Mouse (Mus musculus) adrenal gland (tissue): ENCODE measurements around the gene Cpne9.
"Not testable (repeated sequence)": the region's sequence is repeated elsewhere in the genome, so short reads cannot be mapped to it uniquely, and the experiment has no call there.

Experiments
- intact Hi-C: fragments of 180-260 bp; cut with DNase I; formaldehyde crosslinking; loops from one replicate; pipeline ENCODE4 v1.15.1; 2025

Cpne9 gene

DNA sequence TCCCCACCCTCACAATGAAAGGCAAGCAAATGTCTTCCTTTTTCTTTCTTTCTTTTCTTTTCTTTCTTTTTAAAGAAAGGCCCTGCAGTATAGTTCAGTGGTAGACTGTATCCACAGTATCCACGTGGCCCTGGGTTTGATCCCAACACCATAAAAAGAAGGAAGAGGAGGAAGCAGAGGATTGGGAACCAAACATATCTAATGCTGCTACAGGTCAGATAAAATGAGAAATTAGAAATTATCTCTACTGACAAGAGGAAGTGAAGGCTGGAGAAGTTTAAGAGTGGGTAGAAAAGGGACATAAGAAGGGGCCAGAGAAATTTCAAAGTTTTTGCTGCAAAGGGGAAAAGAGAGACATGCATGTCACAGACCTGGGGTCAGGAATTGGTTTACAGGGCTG is 4.2 kb downstream of the Cpne9 start:
- intact Hi-C loops: no loop called here

DNA sequence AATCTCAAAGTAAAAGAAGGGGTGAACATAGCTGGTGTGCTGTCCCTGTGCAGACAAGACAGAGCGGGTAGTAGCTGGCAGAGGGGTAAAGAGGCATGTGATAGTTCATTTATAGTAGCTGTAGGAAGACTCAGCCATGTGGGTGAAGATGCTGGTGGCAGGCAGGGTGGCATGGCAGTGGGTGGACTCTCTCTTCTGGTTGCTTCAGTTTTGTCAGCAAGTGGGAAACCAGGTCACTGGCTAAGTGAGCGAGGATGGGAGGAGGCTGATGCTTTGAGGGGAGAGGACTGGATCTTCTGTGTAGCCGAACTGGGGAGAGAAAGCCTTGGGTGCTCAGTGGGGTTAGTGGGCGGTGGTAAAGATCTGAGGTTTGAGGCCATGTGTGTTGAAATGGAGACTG is 5.1 kb downstream of the Cpne9 start:
- intact Hi-C loops: no loop called here

DNA sequence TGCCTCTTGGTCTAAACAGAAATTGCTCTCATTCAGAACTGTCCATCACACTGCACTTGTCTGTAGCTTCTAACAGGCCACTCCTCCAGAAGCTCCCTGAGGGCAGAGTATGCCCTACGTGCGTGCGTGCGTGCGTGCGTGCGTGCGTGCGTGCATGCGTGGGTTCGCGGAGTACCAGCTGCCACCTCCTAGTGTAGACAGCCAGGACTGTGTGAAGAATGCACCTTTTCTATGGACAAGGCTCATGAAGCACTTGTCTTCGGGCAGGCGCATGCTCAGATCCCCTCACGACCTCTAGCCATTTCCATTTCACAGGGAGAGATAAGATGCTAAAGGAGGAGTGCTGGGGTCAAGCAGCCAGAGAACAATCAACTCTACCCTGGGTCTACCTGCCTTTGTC is 7.2 kb downstream of the Cpne9 start:
- intact Hi-C loops: no loop called here

DNA sequence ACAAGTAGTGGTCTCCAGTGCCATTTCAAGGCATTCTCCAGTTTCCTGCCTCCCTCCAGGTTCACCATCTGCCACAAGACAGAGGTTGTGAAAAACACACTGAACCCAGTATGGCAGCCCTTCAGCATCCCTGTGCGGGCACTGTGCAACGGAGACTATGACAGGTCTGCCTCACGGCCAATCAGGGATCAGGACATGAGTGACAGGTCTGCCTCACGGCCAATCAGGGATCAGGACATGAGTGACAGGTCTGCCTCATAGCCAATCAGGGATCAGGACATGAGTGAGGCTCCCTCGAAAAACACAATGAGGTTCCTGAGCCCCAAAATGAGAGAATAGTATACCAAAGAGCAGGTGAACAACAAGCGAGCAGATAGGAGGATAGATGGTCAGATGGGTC is 8.2 kb downstream of the Cpne9 start:
- intact Hi-C loops: no loop called here

DNA sequence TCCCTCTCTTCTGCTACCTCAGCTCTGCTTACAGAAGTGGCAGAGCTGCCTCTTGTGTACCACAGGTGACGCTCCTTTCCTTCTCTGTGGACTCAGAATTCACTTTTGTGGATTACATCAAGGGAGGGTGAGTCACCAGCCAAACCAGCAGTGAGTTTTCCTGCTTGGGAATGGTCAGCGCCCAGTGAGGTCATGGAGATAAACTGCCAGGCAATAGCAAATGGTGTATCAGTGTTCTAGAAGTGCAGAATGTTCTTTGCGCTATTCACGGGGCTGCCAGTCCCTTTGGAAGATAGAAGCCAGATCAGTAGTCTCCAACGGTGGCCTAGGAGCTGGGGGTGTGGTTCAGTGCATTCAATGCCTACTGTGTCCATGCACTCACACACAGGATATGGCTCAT is 10.8 kb downstream of the Cpne9 start:
- intact Hi-C loops: no loop called here

DNA sequence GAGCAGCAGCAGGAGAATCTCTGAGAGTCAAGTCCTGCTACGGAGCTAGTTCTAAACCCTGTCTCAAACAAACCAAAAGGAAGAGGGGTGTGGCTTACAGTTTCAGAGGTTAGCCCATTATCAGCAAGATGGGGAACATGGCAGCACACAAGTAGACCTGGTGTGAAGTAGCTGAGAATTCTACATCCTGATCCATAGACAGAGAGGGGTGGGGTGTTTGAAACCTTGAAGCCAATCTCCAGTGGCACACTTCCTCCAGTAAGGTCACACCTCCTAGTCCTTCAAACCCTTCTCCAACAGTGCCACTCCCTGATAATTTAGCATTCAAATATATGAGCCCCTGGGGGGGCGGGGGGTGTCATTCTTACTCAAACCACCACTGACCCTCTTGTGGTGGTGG is 13.9 kb downstream of the Cpne9 start:
- intact Hi-C loops: no loop called here

DNA sequence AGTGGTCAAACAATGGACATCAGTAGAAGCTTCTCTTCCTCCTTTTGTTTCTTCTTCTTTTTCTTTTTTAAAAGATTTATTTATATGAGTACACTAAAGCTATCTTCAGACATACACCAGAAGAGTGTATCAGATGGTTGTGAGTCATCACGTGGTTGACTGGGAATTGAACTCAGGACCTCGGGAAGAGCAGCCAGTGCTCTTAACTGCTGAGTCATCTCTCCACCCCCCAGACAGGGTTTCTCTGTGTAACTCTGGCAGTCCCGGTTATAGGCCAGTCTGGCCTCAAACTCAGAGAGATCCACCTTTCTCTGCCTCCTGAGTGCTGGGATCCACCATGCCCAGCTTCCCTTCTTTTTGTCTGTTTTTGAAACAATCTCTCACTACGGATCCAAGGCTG is 14.5 kb downstream of the Cpne9 start:
- intact Hi-C loops: no loop called here

DNA sequence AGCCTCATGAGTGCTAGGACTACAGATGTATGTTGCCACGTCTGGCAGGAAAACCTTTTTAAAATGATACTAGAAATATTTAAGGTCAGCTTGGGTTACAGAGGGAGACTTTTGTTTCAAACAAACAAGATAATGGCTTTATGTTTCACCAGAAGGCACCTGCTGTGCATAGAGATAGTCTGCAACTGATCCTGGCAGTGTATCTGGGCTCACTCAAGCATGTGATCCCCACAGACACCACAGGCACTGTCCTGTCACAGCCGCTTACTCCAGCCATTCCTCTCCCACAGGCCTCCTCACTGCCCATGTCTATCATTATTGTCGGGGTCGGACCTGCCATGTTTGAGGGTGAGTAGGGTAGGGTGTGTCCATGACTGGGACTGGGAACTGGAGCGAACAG is 19.2 kb downstream of the Cpne9 start:
- intact Hi-C loops: loop anchor here (5.0 to 10.0 kb wide), 2 partner anchors 129 to 607 kb away; partner anchors contain the start of gene Rad18

DNA sequence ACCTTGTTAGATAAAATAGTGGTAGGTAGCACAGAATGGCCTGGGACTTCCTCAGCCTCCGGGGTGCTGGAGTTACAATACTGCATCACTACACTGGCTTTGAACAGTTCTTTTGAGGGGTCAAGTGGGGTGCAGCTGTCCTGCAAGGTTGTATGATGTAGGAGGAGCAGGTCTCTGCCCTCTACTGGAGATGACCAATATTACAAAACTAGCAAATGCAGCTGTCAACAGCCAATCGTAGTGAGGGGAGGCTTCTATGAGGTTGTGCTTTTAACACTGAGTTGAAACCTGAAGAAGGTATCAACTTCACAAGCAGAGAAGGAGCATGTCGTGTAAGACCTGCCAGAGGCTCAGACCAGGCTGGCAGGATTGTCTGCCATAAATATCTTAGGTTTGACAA is 20.2 kb downstream of the Cpne9 start:
- intact Hi-C loops: loop anchor here (5.0 to 10.0 kb wide), 2 partner anchors 130 to 607 kb away; partner anchors contain the start of gene Rad18

DNA sequence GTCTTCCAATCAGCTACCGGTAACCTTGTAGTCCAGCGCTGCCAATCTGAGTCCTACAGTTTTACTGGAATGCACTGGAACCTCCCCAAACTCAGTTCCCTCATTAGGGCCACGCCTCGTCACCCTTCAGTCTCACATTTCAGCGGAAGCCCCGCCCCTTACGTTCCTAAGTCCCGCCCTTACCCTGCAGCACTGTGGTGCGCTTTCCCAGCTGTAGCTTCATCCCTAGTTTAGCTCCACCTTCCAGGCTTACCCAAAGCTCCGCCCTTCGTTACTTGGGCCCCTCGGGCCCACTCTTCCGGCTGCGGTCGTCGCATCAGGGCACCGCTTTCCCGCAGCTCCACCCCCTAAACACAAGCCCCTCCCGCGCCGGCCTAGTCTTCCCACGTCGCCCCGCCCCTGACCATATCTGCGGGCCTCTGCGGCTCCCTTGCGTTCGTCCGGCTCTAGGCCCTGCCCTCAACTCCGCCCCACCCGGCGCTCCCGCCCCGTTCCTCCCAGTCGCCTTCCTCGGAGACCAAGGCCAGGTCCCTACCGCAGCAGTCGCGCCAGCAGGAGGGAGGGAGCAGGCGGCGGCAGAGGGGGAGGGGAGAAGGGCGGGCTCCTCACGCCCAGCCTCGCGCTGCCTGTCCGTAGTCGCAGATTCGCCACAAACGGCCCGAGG is 24.3 kb downstream of the Cpne9 start:
- intact Hi-C loops: loop anchor here (5.0 to 10.0 kb wide), 3 partner anchors 69 to 612 kb away; partner anchors contain the start of genes Mtmr14, Rad18 and Thumpd3

DNA sequence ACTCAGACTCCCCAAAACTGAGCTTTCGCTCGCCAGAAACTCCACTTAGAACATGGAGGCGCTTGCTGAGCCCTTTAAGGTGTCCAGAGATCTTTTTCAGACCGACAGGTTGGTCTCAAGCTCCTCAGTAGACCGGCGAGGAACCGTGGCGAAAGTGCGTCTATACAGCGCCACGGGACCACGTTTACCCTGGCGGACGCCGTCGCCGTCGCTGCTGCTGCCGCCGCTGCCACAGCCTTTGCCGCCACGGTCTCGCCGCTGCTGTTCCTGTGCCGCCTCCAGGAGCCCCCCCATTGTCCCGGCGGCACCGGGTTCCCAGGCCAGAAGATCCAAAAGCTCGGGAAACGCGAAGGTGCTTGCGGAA is 24.9 kb downstream of the Cpne9 start, which contains the start of gene Brpf1:
Brpf1 (plus strand) TSS at position 152 of the 364 bp plus-strand sequence.
- intact Hi-C loops: loop anchor here (5.0 to 10.0 kb wide), 3 partner anchors 70 to 612 kb away; partner anchors contain the start of genes Mtmr14, Rad18 and Thumpd3

DNA sequence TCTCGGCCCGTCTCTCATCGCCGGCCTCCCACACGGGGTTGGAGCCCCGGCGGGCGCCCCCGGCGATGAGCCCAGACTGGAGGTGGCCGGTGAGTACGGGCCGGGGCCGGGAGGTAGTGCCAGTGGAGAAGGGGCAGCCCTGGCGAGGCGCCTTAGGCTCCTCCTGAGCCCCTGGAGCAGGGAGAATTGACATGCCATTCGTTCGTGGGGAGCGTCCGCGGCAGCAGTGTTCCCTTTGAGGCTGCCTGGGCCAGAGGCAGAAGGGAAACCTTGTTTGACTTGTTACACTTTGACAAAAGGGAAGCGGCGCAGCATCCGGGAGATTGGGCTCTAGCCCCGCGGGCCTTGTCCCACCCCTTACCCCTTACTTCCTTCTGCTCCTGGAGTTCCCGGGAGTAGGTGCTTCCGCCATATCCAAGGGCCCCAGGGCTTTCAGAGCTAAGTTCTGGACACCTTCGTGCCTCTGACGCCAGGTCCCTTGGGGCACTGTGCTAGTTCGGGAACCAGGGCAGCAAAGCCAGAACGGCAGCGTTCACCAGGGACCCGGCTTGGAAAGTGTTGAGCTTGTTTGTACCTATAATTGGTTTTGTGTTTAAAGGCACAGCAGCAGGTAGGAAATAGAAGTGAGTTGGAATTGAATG is 25.5 kb downstream of the Cpne9 start:
- intact Hi-C loops: loop anchor here (5.0 to 10.0 kb wide), 3 partner anchors 70 to 613 kb away; partner anchors contain the start of genes Mtmr14, Rad18 and Thumpd3

DNA sequence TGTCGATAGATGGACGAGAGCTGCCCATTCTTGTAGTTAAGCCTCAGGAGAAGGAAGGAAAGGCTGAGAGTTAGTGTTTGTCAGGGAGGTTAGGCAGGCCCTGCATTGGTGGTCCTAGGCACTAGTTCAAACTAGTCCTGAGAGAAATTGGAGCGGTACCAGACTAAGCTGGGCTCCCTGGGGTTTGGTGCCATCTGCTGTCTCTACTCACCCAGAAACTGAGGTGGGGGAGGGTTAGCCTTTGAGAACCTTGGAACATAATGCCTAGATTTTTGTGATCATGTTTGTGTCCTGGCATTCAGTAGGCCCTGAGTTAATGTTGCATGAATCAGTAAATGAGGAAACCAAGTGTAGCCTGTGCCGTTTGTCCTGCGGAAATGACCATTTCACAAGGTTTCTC is 26.0 kb downstream of the Cpne9 start:
- intact Hi-C loops: loop anchor here (5.0 to 10.0 kb wide), 3 partner anchors 71 to 613 kb away; partner anchors contain the start of genes Mtmr14, Rad18 and Thumpd3

DNA sequence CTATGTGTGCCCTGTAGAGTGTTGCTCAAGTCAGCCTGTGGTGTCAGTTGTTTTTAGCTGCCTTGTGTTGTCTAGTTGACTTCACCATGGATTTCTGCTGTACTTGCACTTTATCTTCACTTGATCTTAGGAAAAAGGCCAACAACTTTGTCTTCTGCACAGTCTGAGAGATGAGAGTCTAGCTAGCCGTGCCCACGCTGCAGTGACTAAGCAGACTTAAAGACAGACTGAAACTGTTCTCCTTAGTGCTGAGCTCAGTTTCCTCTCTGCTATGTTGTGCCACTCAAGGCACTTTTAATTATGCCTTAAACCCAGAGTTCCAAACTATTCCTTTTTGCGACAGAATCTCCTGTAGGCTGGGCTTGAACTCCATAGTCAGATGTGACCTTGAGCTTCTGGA is 33.9 kb downstream of the Cpne9 start:
- intact Hi-C loops: no loop called here

DNA sequence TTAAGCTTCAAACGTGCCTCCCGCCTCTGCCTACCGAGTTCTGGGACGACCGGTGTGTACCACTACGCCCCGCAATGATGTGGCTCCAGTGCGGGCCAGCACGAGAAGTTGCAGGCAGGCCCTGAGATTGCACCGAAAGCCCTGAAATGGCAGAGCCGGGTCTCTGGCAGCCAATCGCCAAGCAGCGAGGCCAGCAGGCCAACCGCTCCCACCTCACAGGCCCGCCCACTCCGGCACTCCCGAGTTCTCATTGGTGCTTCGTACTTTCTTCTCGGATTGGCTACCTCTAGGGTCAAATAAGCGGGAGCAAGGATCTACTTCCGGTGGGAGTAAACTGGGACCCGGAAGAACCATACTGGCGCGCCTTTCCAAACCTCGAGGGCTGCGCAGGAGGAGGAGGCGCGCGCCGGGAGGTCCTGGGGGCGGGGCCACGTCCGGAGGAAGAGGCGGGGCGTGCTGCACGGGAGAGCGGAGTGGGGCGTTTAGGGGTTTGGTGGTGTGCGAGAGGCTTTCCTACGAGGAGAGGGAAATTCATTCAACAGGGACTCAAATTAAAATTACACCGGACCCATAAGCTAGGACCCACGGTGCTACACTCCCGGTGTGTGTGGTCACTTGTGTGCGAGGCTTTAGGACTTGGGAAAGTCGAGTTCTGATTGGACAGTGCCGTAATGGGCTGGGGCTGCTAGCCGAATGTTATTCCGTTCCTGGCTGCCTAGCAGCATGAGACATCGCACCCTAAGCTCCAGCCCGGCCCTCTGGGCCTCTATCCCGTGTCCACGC is 44.6 kb downstream of the Cpne9 start, which contains the start of gene Ogg1:
Ogg1 (plus strand) TSS at position 440 of the 783 bp plus-strand sequence.
- intact Hi-C loops: loop anchor here (2.0 kb wide), 1 partner anchor 50 kb away; the partner anchor contains the start of gene Tada3

DNA sequence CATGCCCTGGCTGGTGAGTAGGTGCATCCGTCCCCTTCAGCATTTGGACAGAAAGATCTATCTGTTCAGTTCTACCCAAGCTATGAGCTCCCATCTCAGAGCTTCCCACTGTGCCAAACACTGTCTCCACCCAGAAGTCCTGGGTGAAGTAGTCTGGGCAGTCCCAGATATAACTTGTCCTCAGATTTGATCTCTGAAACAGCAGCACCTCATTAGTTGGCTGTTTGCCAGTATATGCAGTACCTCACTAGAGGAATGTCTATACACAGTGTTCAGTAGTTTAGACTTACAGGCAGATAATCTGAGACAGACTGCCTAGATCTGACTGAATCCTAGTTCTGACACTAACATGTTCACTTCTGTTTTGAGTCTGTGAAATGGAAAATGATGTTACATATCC is 47.3 kb downstream of the Cpne9 start:
- intact Hi-C loops: no loop called here

DNA sequence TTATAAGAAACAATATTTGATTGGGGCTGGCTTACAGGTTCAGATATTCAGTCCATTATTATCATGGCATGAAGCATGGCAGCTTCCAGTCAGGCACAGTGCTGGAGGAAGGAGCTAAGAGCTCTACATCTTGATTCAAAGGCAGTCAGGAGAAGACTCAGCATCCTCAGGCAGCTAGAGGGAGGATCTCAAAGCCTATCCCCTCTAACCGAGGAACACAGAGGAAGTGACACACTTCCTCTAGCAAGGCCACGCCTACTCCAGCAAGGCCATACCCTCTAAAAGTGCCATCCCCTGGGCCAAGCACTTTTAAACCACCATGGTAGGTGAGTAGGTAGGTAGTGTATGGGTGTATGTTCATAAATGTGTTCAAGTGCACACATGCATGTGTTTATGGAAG is 48.4 kb downstream of the Cpne9 start:
- intact Hi-C loops: no loop called here

DNA sequence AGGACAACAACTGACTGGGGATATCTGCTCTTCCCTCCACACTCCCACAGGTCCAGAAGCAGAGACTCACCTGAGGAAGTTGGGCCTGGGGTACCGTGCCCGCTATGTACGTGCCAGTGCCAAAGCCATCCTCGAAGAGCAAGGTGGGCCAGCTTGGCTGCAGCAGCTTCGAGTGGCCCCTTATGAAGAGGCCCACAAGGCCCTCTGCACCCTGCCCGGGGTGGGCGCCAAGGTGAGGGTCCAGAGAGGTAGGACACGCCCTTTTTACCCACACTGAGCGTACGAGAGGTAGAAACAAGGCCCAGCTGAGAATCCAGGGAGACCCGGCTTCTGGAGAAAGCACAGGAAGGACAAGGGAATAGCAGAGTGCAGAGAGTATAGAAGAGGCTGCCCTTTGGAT is 49.6 kb downstream of the Cpne9 start:
- intact Hi-C loops: no loop called here

DNA sequence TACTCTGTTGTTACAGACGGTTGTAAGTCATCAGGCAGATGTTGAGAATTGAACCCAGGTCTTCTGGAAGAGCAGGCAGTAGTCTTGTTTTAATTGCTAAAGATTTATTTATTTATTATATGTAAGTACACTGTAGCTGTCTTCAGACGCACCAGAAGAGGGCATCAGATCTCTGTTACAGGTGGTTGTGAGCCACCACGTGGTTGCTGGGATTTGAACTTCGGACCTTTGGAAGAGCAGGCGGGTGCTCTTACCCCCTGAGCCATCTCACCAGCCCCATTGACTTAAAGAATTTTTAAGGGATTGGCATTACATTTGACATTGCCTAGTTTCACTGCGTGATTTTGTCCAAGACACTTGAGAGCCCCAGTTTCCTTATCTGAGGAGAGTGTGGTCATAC is 50.6 kb downstream of the Cpne9 start:
- intact Hi-C loops: not testable (repeated sequence)

DNA sequence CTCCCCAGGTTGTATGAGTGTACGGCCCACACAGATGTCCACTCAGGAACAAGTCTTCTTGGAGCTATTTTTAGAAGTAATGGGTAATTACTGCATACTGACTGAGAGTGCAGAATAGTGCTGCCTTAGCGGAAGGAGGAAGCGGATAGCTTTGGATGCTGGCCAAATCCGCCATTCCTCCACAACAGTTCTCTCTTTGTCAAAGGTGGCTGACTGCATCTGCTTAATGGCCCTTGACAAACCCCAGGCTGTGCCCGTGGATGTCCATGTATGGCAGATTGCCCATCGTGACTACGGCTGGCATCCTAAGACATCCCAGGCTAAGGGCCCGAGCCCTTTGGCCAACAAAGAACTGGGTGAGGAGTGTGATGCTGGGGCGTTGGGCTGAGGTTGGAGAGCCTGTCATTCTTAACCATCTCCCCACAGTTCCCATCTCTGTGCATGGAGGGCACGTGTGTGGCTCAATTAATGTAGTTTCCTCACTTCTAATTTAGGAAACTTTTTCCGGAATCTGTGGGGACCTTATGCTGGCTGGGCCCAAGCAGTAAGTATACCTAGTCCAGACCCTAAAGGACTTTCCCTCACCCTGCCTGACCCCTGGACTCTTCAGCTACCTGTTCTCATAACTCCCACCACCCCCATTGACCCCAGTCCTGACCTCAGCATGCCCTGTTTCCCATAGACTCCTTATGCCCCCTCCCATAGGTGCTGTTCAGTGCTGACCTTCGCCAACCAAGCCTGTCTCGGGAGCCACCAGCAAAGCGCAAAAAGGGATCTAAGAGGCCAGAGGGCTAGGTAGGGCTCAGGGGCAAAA is 51.2 kb downstream of the Cpne9 start:
- intact Hi-C loops: no loop called here

DNA sequence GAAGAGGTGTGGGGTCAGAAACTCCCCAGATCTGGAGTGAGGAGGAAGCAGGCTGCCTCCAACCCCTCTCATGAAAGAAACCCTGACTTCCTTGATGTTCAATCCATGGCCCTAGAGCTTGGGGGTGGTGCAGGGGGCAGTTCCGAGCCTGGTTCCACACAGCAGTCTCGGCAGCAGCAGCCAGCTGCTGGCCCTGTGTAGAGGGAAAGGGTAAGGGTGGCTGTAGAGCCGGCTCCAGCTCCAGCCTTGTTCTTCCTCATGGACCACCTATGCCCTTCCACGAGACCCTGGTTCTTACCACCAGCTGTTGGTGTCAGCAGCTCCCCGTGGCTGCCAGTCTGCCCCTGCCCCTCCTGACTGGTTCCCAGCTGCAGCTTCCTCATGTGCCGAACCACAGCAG is 52.1 kb downstream of the Cpne9 start:
- intact Hi-C loops: no loop called here
